8 mouse cellular contexts compared by ENCODE assay signal in the genomic region with DNA sequence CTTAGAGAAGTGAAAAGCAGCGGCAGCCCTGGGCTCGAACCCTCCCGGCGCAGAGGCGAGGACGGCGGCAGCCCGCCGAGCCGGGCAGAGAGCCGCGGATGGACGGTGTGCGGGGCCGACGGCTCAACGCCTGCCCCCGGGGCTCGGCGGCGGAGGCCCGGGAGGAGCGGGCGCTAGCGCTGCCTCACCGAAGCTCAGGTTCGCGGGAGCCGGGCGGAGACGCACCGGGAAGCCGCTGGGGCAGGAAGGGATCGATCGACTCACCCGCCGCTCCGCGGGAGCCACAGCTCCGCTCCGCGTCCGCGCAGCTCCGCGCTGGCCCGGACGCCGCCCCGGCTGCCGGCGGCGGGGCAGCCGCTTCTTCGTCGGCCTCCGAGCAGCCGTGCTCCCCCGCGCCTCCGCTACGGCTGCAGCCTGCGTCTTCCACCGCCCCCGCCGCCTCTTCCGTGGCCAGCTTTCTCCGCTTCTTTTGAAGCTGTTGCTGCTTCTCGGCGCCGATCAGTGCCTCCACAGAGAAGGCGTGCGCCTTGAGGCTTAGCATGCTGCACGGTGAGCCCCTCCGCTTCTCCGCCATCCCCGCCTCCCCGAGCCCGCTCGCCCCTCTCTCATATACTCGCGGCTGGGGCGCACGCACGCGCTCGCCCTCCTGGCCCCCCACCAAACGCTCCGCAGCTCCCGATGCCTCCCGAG. TPM values are rescaled to one million over a fixed set of nuclear protein-coding genes. Genes with fewer than 3 reads are reported as not detected.
DNase-seq lines count a peak whose midpoint lies in the region; ATAC-seq and TF ChIP-seq lines count a peak whose summit lies in the region.

No protein-coding gene starts in this region.

- peaks cover 10% of the 10 kb centered on the region for H3K36me3 ChIP-seq in limb, embryonic 10.5 days
- H3K36me3 ChIP-seq in neural tube, embryonic 12.5 days = no peaks in the 10 kb centered on the region
- no peaks in the 10 kb centered on the region for H3K36me3 ChIP-seq in thymus, adult 2 months (ENCODE audit: control insufficient read depth, insufficient read depth, low read length)

- no peak for TF ChIP-seq CTCF in cerebellum, adult 2 months (IDR thresholded peaks at IDR 0.05; ENCODE audit: borderline replicate concordance, insufficient read depth, low read depth, low read length)
- TF ChIP-seq CTCF in thymus, adult 2 months (IDR thresholded peaks at IDR 0.05; ENCODE audit: borderline replicate concordance, control insufficient read depth, extremely low read depth, insufficient read depth, low read length, poor library complexity) = no peak

- ATAC-seq in neural tube, embryonic 12.5 days (ENCODE audit: low FRiP score, low read depth) = peak; percentile 68

- H3K4me3 ChIP-seq in cerebellum, adult 2 months (replicated peaks; ENCODE audit: insufficient read depth, low read depth, low read length) = peak overlapping the region; percentile 4
- peak overlapping the region; percentile 86 for H3K4me3 ChIP-seq in limb, embryonic 10.5 days
- H3K4me3 ChIP-seq in neural tube, embryonic 12.5 days = peak overlapping the region; percentile 42
- H3K4me3 ChIP-seq in thymus, adult 2 months (ENCODE audit: control insufficient read depth, insufficient read depth, low read length) = no peak overlapping the region

- H3K27ac ChIP-seq in cerebellum, adult 2 months (ENCODE audit: insufficient read depth, low read length) = no peak overlapping the region
- H3K27ac ChIP-seq in limb, embryonic 10.5 days = peak overlapping the region; percentile 98
- no peak overlapping the region for H3K27ac ChIP-seq in neural tube, embryonic 12.5 days
- H3K27ac ChIP-seq in thymus, adult 2 months (ENCODE audit: control insufficient read depth, insufficient read depth, low read length) = no peak overlapping the region

- H3K27me3 ChIP-seq in cerebellum, adult 2 months (ENCODE audit: control insufficient read depth, insufficient read depth, low read length) = peaks cover 34% of the 10 kb centered on the region; the same call in 1 of the 2 replicates
- H3K27me3 ChIP-seq in limb, embryonic 10.5 days (ENCODE audit: low read depth, poor library complexity, severe bottlenecking) = peaks cover 72% of the 10 kb centered on the region
- peaks cover 75% of the 10 kb centered on the region for H3K27me3 ChIP-seq in neural tube, embryonic 12.5 days (replicated peaks)
- peaks cover 15% of the 10 kb centered on the region for H3K27me3 ChIP-seq in thymus, adult 2 months (ENCODE audit: control insufficient read depth, insufficient read depth, low read length)

- DNase-seq in cerebellum, adult 2 months = peak in 1 of 2 experiments; percentile 25
- DNase-seq in cerebellum, adult 11 months = no peak
- peak; percentile 36 to 38 for DNase-seq in right cerebral cortex, postnatal 10 days (ENCODE audit: low spot score in 2 of 2)
- DNase-seq in right cerebral cortex, adult 18-20 months = no peak
- peak; percentile 15 for DNase-seq in gastrocnemius, postnatal 25 days
- DNase-seq in limb, embryonic 10.5 days (ENCODE audit: low spot score) = peak; percentile 71
- no peak for DNase-seq in thymus, adult 2 months

- WGBS in cerebellum, adult 2 months = under 1% methylated on average over 90 of the region's 91 CpGs
- under 1% methylated on average over 88 of the region's 91 CpGs for WGBS in limb, embryonic 10.5 days
- under 1% methylated on average over 78 of the region's 91 CpGs for WGBS in neural tube, embryonic 12.5 days
- WGBS in thymus, adult 2 months = 2% methylated on average over 89 of the region's 91 CpGs

- no peak for TF ChIP-seq POLR2A in cerebellum, adult 2 months (IDR thresholded peaks at IDR 0.05; ENCODE audit: borderline replicate concordance, insufficient read depth, low read length)
- TF ChIP-seq POLR2A in thymus, adult 2 months (IDR thresholded peaks at IDR 0.05; ENCODE audit: control insufficient read depth, extremely low read depth, insufficient read depth, low read length, poor library complexity) = no peak

- H3K9ac ChIP-seq in neural tube, embryonic 12.5 days = peak overlapping the region; percentile 56

- H3K4me2 ChIP-seq in neural tube, embryonic 12.5 days (replicated peaks) = peak overlapping the region; percentile 75

- H3K9me3 ChIP-seq in limb, embryonic 10.5 days (replicated peaks) = no peaks in the 10 kb centered on the region
- no peaks in the 10 kb centered on the region for H3K9me3 ChIP-seq in neural tube, embryonic 12.5 days

- no peaks in the 10 kb centered on the region for H3K4me1 ChIP-seq in cerebellum, adult 2 months (ENCODE audit: control insufficient read depth, insufficient read depth, low read length)
- peaks cover 63% of the 10 kb centered on the region for H3K4me1 ChIP-seq in limb, embryonic 10.5 days
- H3K4me1 ChIP-seq in neural tube, embryonic 12.5 days = peaks cover 18% of the 10 kb centered on the region
- no peaks in the 10 kb centered on the region for H3K4me1 ChIP-seq in thymus, adult 2 months (replicated peaks; ENCODE audit: control insufficient read depth, insufficient read depth, low read length)

RNA-seq across cellular contexts. Expression of a gene that starts 0.6 kb away (rescaled TPM):
- polyA plus RNA-seq in cerebellum, adult 2 months (2012; rRNA removed) = 0.95 and 1.1 TPM in 2 replicates
- total RNA-seq in gastrocnemius, postnatal 25 days (2021) = 1 to 10 TPM in 1 of 2 experiments, under 1 TPM in 1; 0.64 to 1.6 TPM
- 12.6 and 28.3 TPM in 2 replicates for polyA plus RNA-seq in limb, embryonic 10.5 days (2016; fragmentation: Nextera tagmentation; extraction: Ambion mirVana)
- polyA plus RNA-seq in neural tube, embryonic 12.5 days (2016; fragmentation: Nextera tagmentation; extraction: Ambion mirVana) = 1.9 and 2.4 TPM in 2 replicates
- polyA plus RNA-seq in thymus, adult 2 months (2012; rRNA removed) = 0.36 and 0.65 TPM in 2 replicates

Comparison
In these comparisons a context has a peak if more than half of its experiments do, and no peak if none do; other contexts are left out.
1. DNase-seq: peak in right cerebral cortex, postnatal 10 days (2 of 2), gastrocnemius, postnatal 25 days (single experiment) and limb, embryonic 10.5 days (single experiment); none in cerebellum, adult 11 months (single experiment), right cerebral cortex, adult 18-20 months (single experiment) and thymus, adult 2 months (single experiment).